Mouse (Mus musculus) ovary, postnatal 36 days (tissue): Measurements from ENCODE around the gene Ampd3.

Experiments
- DNase-seq: peaks from one replicate; pipeline ENCODE4 v3.0.0; 2022; ENCODE audit warnings: low spot score, mixed read lengths

The Ampd3 gene

GRCm38 (mm10) chr7:110801028-110801427, 33.0 kb downstream of the Ampd3 start:
- peak; percentile 73 for DNase-seq

DNA sequence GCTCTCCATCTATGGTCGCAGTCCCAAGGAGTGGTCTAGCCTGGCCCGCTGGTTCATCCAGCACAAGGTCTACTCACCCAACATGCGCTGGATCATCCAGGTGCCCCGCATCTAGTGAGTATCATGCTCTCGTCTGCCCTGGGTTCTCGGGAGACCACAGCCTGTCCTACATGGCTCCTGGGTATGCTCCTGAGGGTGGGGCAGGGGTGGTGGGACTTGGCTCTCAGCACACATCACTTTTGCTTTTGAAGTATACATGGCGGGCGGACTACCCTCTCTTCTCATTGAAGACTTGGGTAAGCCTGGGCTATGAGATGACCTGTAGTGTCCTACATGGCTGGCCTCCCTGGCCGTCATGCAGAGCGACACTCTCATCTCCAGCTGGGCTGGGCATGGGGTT, 35.1 kb downstream of the Ampd3 start:
- no peak for DNase-seq

- no peak for DNase-seq
Measured at GRCm38 (mm10) chr7:110804266-110804665, 36.3 kb downstream of the Ampd3 start.

DNA sequence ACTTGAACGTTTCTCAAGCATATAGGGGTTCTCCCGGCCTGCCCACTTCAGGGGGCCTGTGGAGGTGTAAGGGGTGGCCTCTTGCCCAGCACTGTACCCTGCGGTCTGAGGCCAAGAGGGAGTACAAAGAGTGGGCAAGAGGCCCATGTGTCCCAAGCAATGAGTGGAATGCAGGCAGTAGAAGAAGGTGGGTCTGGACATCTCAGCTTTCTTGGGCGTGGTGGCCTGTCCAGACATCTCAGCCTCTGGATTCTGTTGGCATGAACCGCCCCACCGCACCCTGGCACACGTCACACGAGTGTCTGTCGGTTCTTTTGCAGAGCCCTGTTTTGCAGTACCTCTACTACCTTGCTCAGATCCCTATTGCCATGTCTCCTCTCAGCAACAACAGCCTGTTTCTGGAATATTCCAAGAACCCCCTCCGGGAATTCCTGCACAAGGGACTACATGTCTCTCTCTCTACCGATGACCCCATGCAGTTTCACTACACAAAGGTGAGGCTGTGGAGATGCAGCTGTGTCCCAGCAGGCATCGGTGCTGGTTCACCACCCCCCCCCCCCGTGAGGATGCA, 39.5 kb downstream of the Ampd3 start:
- no peak for DNase-seq

DNA sequence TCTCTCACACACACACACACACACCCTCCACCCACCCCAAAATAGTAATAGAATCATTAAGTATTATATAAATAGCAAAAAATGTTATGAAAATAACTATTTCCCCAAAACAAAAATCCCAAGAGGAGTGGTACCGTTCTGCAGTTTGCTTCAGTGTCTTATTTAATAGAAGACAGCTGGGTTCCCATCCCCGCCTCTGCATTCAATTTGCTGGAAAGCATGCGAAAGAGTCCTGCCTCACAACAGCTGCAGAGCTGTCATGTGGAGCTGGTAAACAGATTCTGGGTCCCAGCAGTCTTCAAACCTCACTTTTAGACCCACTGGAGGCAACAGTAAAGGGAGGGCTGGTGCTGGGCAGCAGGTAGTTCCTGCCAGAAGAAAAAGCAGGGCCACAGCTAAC, 41.0 kb downstream of the Ampd3 start:
- DNase-seq, result no peak

DNA sequence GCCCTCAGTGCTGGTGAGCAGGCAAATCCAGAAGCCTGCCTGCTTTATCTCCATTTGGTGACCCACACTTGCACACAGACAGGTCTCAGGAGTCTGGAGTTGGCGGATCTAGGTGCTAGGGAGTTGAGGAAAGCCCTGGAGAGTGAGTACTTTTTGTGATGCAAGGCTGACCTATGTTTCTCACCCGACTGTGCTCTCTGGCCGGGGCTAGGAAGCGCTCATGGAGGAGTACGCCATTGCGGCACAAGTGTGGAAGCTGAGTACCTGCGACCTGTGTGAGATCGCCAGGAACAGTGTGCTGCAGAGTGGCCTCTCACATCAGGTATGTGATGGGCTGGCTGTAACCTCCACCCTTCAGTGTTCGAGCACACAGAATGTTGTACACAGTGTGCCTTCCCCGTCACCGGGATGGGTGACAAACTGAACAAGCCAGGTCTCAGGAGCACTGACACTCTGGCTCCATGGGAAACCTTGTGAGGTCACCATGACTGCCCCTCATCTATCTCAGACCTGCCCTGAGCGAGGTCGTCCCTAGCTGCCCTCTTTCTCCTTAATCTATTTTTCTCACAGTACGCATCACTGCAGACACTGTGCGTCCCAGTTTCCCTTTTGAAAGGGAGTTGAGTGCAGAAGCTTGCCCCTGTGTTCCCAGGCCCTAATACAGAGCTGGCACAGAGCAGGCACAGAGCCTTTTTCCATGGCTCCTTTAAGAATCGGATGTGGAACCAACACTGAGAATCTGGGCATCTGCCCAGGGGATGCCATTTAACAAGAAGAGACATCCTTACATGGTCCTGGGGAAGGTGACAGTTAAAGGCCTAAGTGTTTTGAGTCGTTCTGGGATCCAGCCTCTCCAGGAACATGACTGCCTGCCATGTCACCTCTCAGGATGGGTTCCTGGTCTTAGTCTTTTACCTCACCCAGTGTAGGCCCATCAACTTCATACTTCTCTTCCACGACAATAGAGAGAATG, 41.9 kb downstream of the Ampd3 start:
- DNase-seq, result no peak

DNA sequence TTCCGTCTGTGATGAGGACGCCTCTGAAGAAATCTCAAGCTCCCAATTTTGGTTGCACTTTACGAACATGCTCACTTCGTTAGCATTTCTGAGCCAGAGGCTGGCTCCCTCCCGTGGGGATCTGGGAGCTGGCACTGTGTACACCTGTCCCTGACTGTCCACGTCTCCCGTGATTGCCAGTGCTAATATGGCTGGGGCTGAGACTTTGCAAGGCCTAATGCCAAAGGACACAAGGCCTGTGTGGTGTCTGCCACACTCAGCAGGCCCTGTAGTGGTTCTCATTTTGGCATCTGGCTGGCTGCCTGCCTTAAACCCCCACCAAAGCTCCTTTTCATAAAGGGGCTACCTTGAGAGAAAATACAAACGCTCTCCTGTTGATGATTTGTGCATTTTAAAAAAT, 43.0 kb downstream of the Ampd3 start:
- no peak for DNase-seq

- no peak for DNase-seq
Measured at GRCm38 (mm10) chr7:110811529-110811928, 43.5 kb downstream of the Ampd3 start.

- no peak for DNase-seq
Measured at GRCm38 (mm10) chr7:110813983-110814382, 46.0 kb downstream of the Ampd3 start.

- DNase-seq, result no peak
Measured at GRCm38 (mm10) chr7:110816037-110816436, 48.0 kb downstream of the Ampd3 start.

DNA sequence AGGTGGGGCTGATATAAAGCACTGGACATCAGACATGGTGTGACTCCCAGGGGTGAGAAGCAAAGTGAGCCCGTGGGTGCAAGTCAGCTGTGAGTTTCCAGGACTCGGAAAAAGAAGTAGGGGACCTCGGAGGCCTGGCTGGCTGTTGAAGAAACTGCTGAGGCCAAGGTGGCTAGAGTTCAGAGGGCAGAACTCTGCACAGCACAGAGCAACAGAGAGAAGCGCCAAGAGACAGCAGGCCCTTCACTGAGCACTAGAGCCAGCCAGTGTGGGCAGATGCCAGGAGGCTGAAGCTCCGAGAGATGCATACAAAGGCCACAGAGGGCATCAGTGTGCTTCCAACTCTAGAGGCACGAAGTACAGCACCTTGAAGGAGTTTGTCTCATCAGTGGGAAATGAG, 50.2 kb downstream of the Ampd3 start:
- peak; percentile 49 for DNase-seq

DNA sequence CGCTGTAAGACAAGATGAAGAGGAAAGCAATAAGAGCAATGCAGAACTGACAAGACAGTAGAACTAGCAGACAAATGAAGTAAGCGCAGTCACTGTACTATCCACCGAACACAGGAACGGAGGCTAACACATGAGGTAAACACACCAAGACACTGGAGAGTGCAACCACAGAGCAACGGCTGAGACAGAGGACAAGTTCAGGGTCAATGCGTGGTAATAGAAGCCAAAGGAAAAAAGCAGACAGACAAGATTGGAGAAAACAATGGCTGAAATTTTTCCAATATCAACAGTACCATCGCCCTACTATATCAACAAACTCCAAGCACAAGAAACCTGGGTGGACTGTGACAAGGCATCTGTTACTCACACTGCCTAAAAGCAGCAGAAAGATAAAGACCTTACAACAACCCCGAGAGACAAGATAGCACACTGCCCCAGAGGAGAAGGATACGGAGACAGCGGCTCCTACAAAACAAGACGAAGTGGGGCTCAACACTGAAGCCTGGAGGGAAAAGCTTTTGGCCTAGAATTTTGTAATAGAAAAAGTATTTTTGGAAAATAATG, 50.9 kb downstream of the Ampd3 start:
- no peak for DNase-seq

DNA sequence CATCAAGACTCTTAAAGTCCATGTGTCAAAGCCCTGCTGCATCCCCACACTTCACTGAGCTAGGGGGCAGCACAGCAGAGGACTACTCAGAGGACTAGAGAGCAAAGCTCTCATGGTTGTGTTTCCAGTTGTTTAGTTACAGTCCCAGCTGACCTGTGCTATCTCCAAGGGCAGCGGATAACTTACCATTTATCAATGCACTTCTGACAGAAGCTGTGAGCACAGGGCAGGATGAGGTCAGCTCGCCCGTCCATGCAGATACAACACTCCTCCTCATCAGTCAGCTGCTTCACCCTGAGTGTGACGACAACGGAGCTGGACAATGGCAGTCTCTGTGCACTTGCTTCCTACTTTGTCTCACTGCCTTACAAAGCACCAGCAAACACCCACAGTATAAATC, 53.1 kb downstream of the Ampd3 start:
- DNase-seq, result peak; percentile 29

DNA sequence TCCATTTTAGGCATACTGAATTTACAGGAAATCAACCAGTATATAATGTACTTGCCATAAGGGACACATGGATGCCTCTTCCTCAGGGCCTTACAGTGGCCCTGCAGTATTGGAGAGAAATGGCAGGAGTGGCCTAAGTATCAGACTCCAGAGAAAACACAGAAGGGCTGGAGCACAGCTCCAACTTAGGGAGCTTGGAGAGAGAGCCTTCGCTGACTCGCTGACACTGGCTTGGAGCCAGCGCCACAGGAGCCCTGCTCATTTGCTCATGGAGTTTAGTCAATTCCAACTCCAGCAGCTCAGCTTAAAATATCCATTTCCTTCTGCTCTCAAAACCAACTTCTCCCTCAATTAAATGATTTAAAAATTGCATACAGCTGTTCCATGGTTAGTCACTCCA, 53.6 kb downstream of the Ampd3 start:
- DNase-seq, result peak; percentile 59

GRCm38 (mm10) chr7:110822055-110822454, 54.0 kb downstream of the Ampd3 start:
- DNase-seq, result no peak

- no peak for DNase-seq
Measured at GRCm38 (mm10) chr7:110823076-110823475, 55.1 kb downstream of the Ampd3 start.

GRCm38 (mm10) chr7:110823593-110823992, 55.6 kb downstream of the Ampd3 start:
- no peak for DNase-seq

- DNase-seq, result no peak
Measured at GRCm38 (mm10) chr7:110823995-110824953, 56.3 kb downstream of the Ampd3 start.

DNA sequence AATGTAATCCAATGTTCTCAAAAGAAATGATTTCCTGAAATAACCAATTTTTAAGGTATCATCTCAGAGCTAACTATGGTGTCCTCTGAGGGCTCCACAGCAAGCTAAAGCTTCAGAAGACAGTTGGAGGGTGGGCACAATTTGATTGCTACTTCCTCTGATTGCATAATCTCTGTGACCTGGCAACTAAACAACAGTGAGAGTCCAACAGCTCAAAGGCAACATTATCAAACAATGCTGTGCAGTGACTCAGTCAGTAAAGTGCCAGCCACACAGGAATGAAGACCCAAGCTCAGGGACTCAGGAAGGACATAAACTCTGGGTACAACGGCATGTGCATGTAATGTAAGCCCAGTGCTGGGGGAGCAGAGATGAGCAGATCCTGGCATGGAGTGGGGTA, 65.0 kb downstream of the Ampd3 start:
- no peak for DNase-seq

- no peak for DNase-seq
Measured at GRCm38 (mm10) chr7:110834018-110834417, 66.0 kb downstream of the Ampd3 start.

DNA sequence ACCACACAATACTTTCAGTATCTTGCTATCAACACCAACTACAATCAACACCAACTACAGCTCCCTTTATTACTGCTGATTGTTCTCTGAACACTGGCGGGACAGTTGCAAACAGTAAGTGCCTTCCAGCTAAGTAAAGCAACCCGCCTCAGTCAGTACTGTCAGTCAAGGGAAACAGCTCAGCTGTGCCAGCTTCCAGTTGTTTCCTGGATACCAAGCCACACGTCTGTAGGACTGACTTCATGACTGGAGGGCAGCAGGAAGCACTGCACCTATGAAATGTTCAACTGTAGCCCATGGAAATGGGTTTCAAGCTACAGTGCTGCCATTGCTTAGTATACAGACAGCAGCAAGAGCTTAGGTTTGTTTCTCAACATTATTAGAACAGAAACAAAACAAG, 66.5 kb downstream of the Ampd3 start:
- no peak for DNase-seq

DNA sequence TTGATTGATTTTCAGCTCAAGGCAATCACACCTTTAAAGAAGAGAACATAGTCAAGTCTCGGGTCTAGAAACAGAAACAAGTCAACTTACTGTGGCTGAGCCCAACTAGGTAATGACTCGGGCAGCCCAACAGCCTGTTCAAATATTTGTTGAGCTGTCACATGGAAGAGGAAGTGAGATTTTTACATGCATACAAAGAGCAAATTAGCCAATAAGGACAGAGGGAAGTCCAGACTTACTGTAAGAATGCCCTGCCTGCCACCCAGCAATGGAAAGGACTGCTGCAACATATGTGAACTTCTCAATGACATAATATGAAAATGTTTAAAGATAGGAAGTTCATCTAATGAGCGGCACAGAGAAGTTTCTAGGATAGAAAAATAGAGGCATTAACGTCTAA, 72.3 kb downstream of the Ampd3 start:
- no peak for DNase-seq
